Mouse (Mus musculus) heart, postnatal 0 days (tissue): ENCODE results near the gene Lrrc20.

Experiments used
- CTCF ChIP-seq: IDR thresholded peaks from 2 replicates; pipeline ENCODE4 v1.5.1; 2016; ENCODE audit warnings: antibody characterized with exemption, control low read depth, low read depth
- EP300 ChIP-seq: IDR thresholded peaks from 2 replicates; pipeline ENCODE4 v1.6.1; 2016; ENCODE audit warnings: antibody characterized with exemption, low read depth

- TF ChIP-seq CTCF (no peak), EP300 (no peak)
Measured at GRCm38 (mm10) chr10:61618528-61618927, 142.9 kb downstream of the Lrrc20 start.
